Mouse (Mus musculus) E14TG2a.4 (cell line): Measurements from ENCODE around the gene Kctd2.

Experiments used
- H3K27me3 ChIP-seq: 2 replicates; pipeline ENCODE4 v1.6.1; 2014; ENCODE audit warnings: low read length, control low read depth; ENCODE audit not compliant: insufficient read depth
- H3K36me3 ChIP-seq: 2 replicates; pipeline ENCODE4 v1.6.1; 2014; ENCODE audit warnings: low read length, control low read depth; ENCODE audit not compliant: insufficient read depth
- H3K4me1 ChIP-seq: replicated peaks from 2 replicates; pipeline ENCODE4 v1.6.1; 2014; ENCODE audit warnings: low read depth, low read length, control low read depth
- H3K4me3 ChIP-seq: replicated peaks from 2 replicates; pipeline ENCODE4 v1.5.1; 2014; ENCODE audit warnings: mild to moderate bottlenecking, low read length
- H3K9me3 ChIP-seq: 2 replicates; pipeline ENCODE4 v1.6.1; 2014; ENCODE audit warnings: low read length, control low read depth
- CTCF ChIP-seq: conservative IDR thresholded peaks from 2 replicates; pipeline ENCODE4 v1.5.1; 2014; ENCODE audit warnings: low read length
- NANOG ChIP-seq: IDR thresholded peaks from 2 replicates; pipeline ENCODE4 v1.6.1; 2014; ENCODE audit warnings: borderline replicate concordance, low read length, mixed read lengths
- POU5F1 ChIP-seq: IDR thresholded peaks from 2 replicates; pipeline ENCODE4 v1.6.1; 2014; ENCODE audit warnings: low read length, borderline replicate concordance

Kctd2 gene

GRCm38 (mm10) chr11:115439906-115440595 lies 20.1 kb downstream of the Kctd2 start, which contains the start of gene Trim80:
TSS of gene Trim80 (plus strand) at chr11:115440545.
- peaks cover 47% of the 10 kb centered on the region for H3K27me3 ChIP-seq
- peaks cover 15% of the 10 kb centered on the region for H3K9me3 ChIP-seq
- H3K4me3 ChIP-seq, result peak within 1 kb of the TSS; percentile 58
- no peaks in the 10 kb centered on the region for H3K36me3 ChIP-seq
- peaks cover 36% of the 10 kb centered on the region for H3K4me1 ChIP-seq
- TF ChIP-seq NANOG (no peak), CTCF (peak; percentile 85), POU5F1 (no peak)

DNA sequence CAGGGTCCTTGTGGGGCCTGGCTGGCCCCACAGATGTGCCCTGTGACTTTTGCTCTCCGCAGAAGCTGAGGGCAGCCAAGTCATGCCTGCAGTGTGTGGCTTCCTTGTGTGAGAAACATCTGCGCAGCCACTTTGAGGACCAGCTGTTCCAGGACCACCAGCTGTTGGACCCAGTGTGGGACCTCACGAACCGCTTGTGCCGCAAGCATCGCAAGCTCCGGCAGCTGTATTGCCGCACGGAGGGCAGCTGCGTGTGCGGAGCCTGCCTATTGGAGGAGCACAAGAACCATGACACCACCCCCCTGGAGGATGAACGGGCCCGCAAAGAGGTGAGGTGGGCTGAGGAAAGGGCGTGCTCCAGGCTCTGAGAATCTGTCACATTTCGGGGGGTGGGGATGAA lies 21.5 kb downstream of the Kctd2 start:
- Histone ChIP-seq H3K27me3 (peaks cover 51% of the 10 kb centered on the region), H3K4me3 (peak overlapping the region; percentile 58), H3K36me3 (no peaks in the 10 kb centered on the region), H3K9me3 (peaks cover 15% of the 10 kb centered on the region), H3K4me1 (peaks cover 23% of the 10 kb centered on the region)
- no peak for TF ChIP-seq CTCF
- no peak for TF ChIP-seq NANOG
- TF ChIP-seq POU5F1, result no peak

DNA sequence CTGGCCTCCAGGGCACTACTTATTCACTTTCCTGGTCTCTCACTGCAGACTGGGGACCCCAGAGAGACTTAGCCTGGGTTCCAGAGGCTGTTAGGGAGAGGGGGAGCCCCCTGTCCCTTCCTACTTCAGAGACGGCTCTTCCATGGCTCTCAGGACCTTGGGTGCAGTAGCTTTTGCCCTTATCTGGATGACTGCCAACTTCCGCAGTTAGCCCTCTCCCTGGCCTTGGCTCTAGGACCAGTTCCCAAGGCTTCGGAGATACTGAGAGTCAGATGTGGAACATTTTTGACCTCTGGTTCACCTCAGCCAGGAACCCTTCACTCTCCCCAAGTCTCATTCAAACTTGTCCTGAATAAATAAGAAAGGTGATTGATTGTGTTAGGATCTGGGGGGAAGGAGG lies 27.0 kb downstream of the Kctd2 start:
- peaks cover 43% of the 10 kb centered on the region for H3K4me1 ChIP-seq
- no peak overlapping the region; the same call in 1 of the 2 replicates for H3K4me3 ChIP-seq
- TF ChIP-seq POU5F1, result no peak
- TF ChIP-seq CTCF, result no peak
- no peak for TF ChIP-seq NANOG
- no peaks in the 10 kb centered on the region for H3K36me3 ChIP-seq
- H3K27me3 ChIP-seq, result peaks cover 67% of the 10 kb centered on the region
- H3K9me3 ChIP-seq, result peaks cover 3% of the 10 kb centered on the region; the same call in 1 of the 2 replicates

GRCm38 (mm10) chr11:115447321-115447885 lies 27.5 kb downstream of the Kctd2 start:
- Histone ChIP-seq H3K27me3 (peaks cover 62% of the 10 kb centered on the region), H3K4me1 (peaks cover 45% of the 10 kb centered on the region), H3K36me3 (no peaks in the 10 kb centered on the region), H3K4me3 (peak overlapping the region; percentile 67), H3K9me3 (peaks cover 3% of the 10 kb centered on the region; the same call in 1 of the 2 replicates)
- TF ChIP-seq POU5F1 (no peak), NANOG (no peak), CTCF (no peak)

- Histone ChIP-seq H3K4me1 (peaks cover 45% of the 10 kb centered on the region), H3K4me3 (peak overlapping the region; percentile 67), H3K27me3 (peaks cover 61% of the 10 kb centered on the region), H3K9me3 (peaks cover 3% of the 10 kb centered on the region; the same call in 1 of the 2 replicates), H3K36me3 (no peaks in the 10 kb centered on the region)
- TF ChIP-seq POU5F1, result no peak
- no peak for TF ChIP-seq NANOG
- no peak for TF ChIP-seq CTCF
These were observed 28.1 kb downstream of the Kctd2 start for GRCm38 (mm10) chr11:115448075-115448474.

DNA sequence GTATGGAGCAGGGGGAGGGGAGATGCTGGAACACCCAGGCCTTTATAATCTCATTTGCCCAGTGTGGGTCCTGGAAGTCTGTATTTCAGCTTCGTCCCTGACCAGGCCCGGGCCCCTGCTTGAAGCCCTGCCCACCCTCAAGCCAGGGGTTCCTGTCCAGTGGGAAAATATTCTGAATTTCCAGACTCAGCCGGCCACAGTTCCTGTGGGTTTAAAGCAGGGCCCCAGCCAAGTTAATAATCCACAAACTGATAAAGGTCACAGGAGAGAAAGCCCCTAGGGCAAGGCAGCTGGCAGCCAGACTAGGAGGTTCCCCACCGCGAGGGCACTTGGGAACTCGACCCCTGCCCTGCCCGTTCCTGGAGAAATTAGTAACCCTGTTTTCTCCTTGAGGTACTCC lies 29.1 kb downstream of the Kctd2 start:
- Histone ChIP-seq H3K4me1 (peaks cover 45% of the 10 kb centered on the region), H3K36me3 (no peaks in the 10 kb centered on the region), H3K4me3 (no peak overlapping the region), H3K9me3 (peaks cover 3% of the 10 kb centered on the region; the same call in 1 of the 2 replicates), H3K27me3 (peaks cover 65% of the 10 kb centered on the region)
- TF ChIP-seq POU5F1, result no peak
- no peak for TF ChIP-seq CTCF
- no peak for TF ChIP-seq NANOG

DNA sequence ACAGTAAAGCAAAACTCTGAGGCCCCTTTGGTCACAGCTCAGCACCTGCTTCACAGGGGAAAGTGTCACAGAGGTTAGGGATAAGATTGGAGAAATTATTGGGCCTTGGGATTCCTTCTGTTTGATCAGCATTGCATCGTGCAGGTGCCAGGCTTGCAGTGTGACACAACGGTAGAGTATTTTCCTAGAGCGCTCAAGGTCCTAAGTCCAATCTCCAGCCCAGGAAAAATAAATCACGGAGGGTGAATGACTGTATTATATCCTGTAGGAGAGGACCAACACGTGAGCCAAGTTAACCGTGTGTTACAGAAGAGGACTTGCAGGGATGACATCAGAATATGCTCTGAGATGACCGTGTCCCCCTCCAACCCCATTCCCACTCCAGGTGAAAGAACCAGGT lies 30.2 kb downstream of the Kctd2 start:
- peaks cover 58% of the 10 kb centered on the region for H3K27me3 ChIP-seq
- no peak overlapping the region for H3K4me3 ChIP-seq
- no peak for TF ChIP-seq POU5F1
- TF ChIP-seq NANOG, result no peak
- no peak for TF ChIP-seq CTCF
- H3K9me3 ChIP-seq, result peaks cover 3% of the 10 kb centered on the region; the same call in 1 of the 2 replicates
- H3K36me3 ChIP-seq, result no peaks in the 10 kb centered on the region
- H3K4me1 ChIP-seq, result peaks cover 43% of the 10 kb centered on the region

GRCm38 (mm10) chr11:115451781-115452241 lies 31.9 kb downstream of the Kctd2 start:
- H3K9me3 ChIP-seq, result peaks cover 3% of the 10 kb centered on the region; the same call in 1 of the 2 replicates

More at GRCm38 (mm10) chr11:115451781-115452241, 31.9 kb downstream of the Kctd2 start:
- peaks cover 56% of the 10 kb centered on the region for H3K4me1 ChIP-seq
- H3K36me3 ChIP-seq, result no peaks in the 10 kb centered on the region
- peaks cover 51% of the 10 kb centered on the region for H3K27me3 ChIP-seq
- no peak overlapping the region for H3K4me3 ChIP-seq
- no peak for TF ChIP-seq NANOG
- no peak for TF ChIP-seq POU5F1
- no peak for TF ChIP-seq CTCF
